Mouse (Mus musculus): ENCODE measurements at regions not wholly inside any gene's neighbourhood (a gene's known extent, or its start where the extent isn't known, plus 50 kb on each side); places are given as distances from the start of the nearest gene placed in this dataset.

DNA sequence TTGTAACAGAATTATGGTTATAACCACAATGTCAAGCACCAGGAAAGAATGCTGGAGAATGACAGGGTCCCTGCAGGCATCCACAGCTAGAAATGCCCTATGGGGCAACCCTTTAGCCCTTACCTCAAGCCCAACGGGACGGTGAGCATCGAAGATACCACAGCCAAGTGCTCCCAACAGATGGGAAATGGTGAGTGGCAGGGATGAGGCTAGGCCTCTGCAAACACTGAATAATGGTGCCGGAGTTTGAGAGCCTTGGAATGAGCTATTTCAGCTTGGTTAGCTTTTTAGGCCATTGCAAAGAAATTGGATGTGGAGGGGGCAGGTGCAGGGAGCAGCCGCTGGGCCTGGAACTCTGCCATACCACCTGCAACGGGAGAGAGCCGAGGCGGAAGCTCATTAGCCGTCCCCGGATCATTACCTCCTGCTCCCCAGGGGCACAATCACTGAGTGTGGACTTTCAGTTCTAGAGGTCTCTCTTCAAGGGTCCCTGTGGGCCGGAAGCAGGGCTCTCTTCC is 117.9 kb downstream of the Usp31 start:
- DNase-seq = no peak

DNA sequence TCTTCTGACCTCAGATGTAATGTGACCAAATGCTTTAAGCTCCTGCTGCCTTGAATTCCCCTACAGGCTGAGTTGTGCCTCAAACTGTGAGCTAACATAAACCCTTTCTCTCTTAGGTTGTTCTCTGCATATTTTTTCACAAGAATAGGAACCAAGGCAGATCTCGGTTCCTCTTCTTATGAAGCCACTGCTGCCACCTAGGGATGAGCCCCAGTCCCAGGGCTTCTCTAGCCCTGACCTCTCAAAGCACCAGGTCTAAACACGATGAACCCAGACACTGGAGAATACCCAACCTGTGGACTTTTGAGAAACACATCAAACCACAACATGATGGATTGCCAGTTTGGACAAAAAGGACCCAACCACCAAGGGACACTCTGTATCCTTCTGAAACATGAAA is 119.3 kb downstream of the Usp31 start:
- no peak for DNase-seq

DNA sequence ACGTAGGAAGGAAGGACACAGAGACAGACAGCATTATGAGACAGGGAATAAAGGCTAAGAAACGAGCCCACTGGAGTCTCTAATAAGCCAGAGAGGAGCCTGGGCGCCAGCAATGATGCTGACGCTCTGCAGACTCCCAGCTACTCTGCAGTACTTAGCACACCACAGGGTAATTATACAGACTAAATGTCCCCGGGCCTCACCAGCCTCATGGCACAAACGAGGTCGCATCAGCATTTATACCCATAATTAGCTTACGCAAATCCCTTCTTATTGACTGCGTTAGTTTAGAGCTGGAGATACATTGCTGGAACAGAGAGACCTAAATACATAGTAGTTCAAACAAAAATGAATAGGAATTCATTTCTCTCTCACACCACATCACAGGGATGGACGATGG is 121.3 kb downstream of the Usp31 start:
- no peak for DNase-seq

DNA sequence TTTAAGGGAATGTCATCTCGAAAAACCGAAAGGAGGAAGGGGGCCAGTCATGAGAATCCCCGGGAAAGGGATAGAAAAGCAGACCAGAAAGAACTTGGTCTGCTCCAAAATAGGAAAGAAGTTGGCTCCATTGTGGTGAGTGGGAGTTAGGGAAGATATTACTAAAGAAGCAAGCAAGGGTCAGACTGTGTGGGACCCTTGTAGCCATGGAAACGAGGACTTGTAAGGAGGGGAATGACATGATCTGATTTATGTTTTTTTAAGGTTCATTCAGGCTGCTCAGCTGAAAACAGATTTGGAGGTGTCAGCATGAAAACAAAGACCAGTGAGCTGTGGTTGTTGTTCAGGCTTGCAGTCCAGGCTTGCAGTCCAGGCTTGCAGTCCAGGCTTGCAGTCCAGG is 127.6 kb downstream of the Usp31 start:
- no peak for DNase-seq

DNA sequence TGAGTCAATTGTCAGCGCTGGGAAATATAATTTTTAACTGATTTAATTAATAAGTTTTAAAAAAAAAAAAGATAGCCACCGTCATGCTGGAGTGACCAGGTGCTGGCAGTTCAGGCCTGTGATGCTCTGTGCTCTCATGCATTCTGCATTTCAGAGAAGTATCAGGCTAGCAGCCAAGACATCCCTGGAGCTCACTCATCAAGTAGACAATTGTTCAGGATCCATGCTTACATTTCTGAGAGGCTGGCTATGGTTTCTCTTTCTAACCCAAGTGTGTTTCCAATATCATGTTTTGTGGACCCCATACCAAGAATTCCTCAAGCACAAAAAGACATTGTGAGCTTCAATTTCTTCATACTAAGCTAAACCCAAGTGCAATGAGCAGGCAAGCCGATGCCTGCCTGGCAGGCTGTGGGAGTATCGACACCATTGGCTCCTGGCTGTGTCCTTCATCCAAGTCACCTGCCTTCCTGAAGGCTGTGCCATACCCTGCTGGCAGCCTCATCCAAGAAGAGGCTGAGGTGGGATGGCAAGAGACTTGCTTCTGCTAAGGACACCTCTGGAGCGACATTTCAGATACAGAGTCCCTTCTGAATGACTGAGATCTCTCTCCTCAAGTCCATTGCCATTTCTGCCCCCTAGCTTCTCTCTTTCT is 134.2 kb downstream of the Usp31 start:
- no peak for DNase-seq

DNA sequence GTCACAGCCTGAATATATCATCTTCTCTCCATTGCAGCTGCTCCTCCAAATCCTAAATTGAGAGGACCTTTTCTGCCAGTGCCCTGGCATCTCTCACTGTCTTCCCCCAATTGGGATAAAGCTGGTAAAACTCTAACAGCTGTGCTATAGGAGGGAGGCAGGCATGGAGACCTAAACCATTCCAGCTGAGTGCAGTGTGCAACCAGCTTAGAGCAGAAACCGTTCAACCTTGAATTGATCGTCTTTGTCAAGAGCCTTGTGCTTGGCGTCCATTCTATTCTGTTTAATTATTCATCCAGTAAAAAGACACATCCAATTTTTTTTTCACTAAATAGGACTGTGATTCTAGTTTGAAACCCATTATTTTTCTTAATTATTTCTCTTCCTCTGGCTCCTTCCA is 135.3 kb downstream of the Usp31 start:
- DNase-seq = no peak

DNA sequence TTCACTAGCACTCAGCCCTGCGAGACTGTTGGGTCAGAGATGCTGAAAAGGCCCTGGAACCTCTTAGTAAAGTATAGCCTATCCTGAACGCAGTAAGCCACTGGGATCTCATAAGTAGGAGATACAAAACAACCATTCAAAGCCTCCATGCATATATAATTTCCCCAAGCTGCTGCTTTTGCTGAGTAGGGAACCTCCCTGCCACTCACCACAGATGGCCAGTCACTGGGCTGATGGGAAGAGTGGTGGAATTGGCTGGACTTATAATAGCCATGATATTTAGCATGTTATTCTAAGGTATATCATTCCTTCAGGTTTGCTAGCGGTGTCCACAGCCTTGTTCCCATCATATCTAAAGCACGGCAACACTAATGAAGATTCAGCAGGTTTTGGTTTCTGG is 135.8 kb downstream of the Usp31 start:
- DNase-seq = no peak

DNA sequence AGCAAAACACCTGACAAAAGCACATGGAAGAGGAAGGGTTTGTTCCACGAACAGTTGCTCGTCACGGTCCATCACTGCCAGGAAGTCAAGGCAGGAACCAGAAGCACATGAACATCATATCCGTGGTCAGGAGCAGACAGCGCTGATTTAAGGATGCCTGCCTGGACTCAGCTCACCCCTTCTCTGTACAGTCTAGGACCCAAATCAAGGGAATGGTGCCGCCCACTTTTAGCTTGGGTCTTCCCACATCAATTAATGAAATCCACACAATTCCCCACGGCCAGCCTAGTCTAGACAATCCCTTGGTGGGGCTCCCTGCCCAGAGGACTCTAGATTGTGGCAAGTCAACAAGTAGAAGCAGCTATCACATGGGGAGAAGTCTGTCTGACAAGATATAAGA is 137.8 kb downstream of the Usp31 start:
- no peak for DNase-seq

DNA sequence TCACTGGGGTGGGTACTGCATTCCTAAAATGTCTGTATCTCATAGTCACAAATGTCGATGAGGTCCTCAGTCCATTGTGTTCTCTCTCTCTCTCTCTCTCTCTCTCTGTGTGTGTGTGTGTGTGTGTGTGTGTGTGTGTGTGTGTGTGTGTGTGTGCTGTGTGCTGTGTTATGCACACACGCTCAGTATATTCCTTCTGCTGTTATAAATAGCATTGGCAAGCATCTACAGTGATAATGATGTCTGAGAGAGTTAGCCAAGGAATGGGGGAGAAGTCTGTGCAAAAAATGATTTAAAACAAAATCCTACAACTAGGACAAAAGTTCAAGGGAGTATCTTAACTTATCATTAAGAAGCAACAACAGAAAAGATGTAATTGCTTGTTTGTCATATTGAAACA is 139.0 kb downstream of the Usp31 start:
- no peak for DNase-seq

DNA sequence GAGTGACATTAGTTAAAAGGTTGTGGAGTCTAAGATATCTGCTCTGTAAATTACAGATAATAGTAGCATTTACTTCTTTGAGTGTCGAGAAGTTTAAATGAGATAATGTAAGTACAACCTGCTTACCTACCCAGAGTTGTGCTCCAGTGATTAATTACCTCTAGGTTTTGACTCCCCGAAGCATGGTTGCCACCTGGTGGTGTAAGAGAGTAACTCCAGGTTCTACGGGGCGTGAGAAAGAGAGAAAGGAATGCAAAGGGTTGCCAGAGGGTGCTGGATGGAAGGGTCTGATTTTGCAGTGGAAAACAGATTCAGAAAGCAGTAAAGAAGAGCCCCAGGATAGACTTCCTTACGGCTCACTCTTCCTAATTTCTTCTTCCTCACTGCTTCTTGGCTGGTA is 143.5 kb downstream of the Usp31 start:
- peak; percentile 38 for DNase-seq

DNA sequence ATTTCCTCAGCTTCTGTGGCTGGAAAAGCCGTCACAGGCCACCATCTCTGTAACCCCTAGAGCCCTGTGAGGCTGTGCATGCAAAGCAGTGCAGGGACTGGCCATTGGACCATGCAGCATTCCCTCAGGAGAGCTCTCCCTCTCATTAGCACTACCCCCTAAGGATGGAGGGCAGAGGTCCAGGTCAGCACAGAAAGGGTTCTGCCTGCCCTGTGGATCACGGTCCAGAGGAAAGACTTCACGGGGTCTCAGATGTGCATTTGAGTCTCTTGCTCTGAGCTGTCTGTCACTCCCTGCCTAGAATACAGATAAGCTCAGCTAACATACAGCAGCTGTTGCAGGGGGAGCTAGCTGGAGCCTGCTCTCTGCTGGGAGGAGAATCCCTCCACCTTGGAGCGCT is 151.6 kb downstream of the Usp31 start:
- no peak for DNase-seq

Data from adrenal gland, postnatal 14 days (tissue).